Mouse (Mus musculus): ENCODE measurements around the gene Zfp385a.

- TF ChIP-seq TCF12 (IDR thresholded peaks at IDR 0.05; ENCODE audit: low read depth, low read length) = peak; percentile 50; the same call in 1 of the 2 replicates
- no peak for TF ChIP-seq SMC3 (IDR thresholded peaks at IDR 0.05; ENCODE audit: low read depth, low read length)
- TF ChIP-seq CTCF (IDR thresholded peaks at IDR 0.05 in 2 of 3, conservative IDR thresholded peaks at IDR 0.05 in 1 of 3; ENCODE audit: control insufficient read depth in 1 of 3, insufficient read depth in 1 of 3, low read depth in 2 of 3, low read length in 3 of 3, poor library complexity in 1 of 3, severe bottlenecking in 1 of 3) = no peak
- TF ChIP-seq HCFC1 (IDR thresholded peaks at IDR 0.05; ENCODE audit: low read depth, low read length) = no peak
- TF ChIP-seq SIN3A (IDR thresholded peaks at IDR 0.05; ENCODE audit: low read length) = no peak
- TF ChIP-seq E2F4 (IDR thresholded peaks at IDR 0.05; ENCODE audit: borderline replicate concordance, low read depth, low read length) = no peak
- peak in 1 of 2 experiments; percentile 26; a peak in 1 of 4 replicates for TF ChIP-seq POLR2A (IDR thresholded peaks at IDR 0.05; ENCODE audit: control insufficient read depth in 1 of 2, insufficient read depth in 1 of 2, low read depth in 1 of 2, low read length in 2 of 2, poor library complexity in 1 of 2)
- TF ChIP-seq EP300 (IDR thresholded peaks at IDR 0.05; ENCODE audit: low read depth in 1 of 2, low read length in 2 of 2) = peak; percentile 53 to 56; a peak in 2 of 4 replicates
- no peak for TF ChIP-seq POLR2AphosphoS2 (IDR thresholded peaks at IDR 0.05; ENCODE audit: low read length)
- TF ChIP-seq UBTF (IDR thresholded peaks at IDR 0.05; ENCODE audit: borderline replicate concordance, insufficient read depth, low read depth, low read length) = no peak
Observed at GRCm38 (mm10) chr15:103268903-103269302, 71.0 kb downstream of the Zfp385a start.

Measured in MEL (cell line).